Mouse (Mus musculus): ENCODE data around the gene Col2a1. TPM values are rescaled to one million over a fixed set of nuclear protein-coding genes. Genes with fewer than 3 reads are reported as not detected.
A peak's percentile ranks its signal among the peaks of the same experiment; 100 is the strongest.

Gene Col2a1
- polyA plus RNA-seq, 1 experiment from 2014 or later = 0.09 TPM

DNA sequence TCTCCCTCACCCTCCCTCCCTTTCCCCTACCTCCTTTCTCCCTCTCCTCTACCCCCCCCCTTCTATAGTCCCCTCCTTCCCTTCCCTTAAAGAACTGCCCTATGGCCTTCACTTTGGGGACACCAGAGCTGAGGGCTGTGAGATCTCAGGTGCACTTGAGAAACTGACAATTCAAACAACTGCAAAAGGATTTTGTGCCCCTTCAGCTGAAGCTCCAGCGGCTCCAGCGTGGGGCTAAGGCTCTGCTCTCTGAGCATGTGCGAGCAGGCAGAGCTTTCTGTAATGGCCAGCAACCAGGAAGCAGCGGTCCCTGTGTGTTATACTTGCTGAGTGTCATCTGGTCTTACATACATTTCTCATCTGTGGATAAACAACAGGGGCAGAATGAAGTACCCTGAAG is 48.8 kb downstream of the Col2a1 start:
- Histone ChIP-seq H3K9ac (ENCODE audit: low read depth, low read length) (no peak overlapping the region), H3K4me3 (ENCODE audit: low read depth, low read length) (no peak overlapping the region), H3K4me1 (ENCODE audit: control insufficient read depth, low read depth, low read length) (no peaks in the 10 kb centered on the region), H3K4me2 (ENCODE audit: low read depth, low read length) (no peak overlapping the region), H3K9me3 (replicated peaks; ENCODE audit: control insufficient read depth, low read length) (no peaks in the 10 kb centered on the region), H3K36me3 (ENCODE audit: control insufficient read depth, insufficient read depth) (no peaks in the 10 kb centered on the region), H3K27ac (ENCODE audit: low read length) (no peak overlapping the region), H3K27me3 (ENCODE audit: control insufficient read depth, insufficient read depth, low read depth, low read length) (no peaks in the 10 kb centered on the region)
- no peak for ATAC-seq (ENCODE audit: low read depth)
- 49% methylated on average over 4 of the region's 4 CpGs for WGBS (ENCODE audit: insufficient replicate concordance)

DNA sequence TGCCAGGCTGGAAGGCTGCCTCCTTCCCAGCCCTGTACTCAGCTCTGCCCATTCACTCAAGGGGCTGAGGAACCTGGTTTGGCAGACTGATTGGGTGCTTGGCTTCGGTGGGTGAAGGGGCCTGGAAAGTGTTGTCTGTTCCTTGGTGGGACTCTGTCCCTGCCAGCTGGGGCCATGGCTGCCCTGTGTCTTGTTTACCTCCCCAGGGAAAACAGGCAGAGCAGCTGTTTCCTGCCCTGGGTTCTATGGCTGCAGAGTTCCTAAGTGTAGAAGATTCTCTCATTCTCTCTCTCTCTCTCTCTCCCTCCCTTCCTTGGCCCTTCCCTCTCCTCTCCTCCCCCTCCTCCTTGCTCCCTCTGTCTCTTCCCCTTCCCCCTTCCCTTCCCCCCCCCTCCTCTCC is 49.2 kb downstream of the Col2a1 start:
- peak; percentile 35; the same call in 1 of the 2 replicates for ATAC-seq (ENCODE audit: low read depth)

DNA sequence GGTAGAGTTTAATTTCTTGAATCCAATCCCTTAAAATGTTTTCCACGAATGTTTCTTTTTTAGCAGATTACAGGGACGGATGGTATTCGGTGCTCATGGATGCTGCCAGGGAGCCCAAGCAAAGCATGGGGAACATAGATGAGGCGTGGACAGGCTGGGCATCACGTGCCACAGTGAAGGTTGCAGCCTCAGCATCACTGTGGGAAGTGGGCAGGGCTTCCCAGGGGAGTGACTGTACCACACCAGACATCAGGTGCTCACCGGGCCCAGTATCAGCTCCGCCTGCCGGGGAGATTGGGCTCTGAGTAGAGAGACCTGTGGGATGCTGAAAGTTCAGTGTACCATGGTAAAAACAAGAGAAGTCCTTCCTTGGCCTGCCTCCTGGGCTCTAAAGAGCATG is 49.8 kb downstream of the Col2a1 start:
- Histone ChIP-seq H3K27me3 (ENCODE audit: control insufficient read depth, insufficient read depth, low read depth, low read length) (no peaks in the 10 kb centered on the region), H3K9me3 (replicated peaks; ENCODE audit: control insufficient read depth, low read length) (no peaks in the 10 kb centered on the region), H3K9ac (ENCODE audit: low read depth, low read length) (no peak overlapping the region), H3K4me3 (ENCODE audit: low read depth, low read length) (no peak overlapping the region), H3K4me2 (ENCODE audit: low read depth, low read length) (no peak overlapping the region), H3K4me1 (ENCODE audit: control insufficient read depth, low read depth, low read length) (no peaks in the 10 kb centered on the region), H3K27ac (ENCODE audit: low read length) (no peak overlapping the region), H3K36me3 (ENCODE audit: control insufficient read depth, insufficient read depth) (no peaks in the 10 kb centered on the region)
- ATAC-seq (ENCODE audit: low read depth) = no peak
- WGBS (ENCODE audit: insufficient replicate concordance) = 58% methylated on average over 8 of the region's 8 CpGs

More for the DNA sequence above, 49.2 kb downstream of the Col2a1 start:
- H3K27me3 ChIP-seq (ENCODE audit: control insufficient read depth, insufficient read depth, low read depth, low read length) = no peaks in the 10 kb centered on the region
- 59% methylated on average over 1 of the region's 1 CpGs for WGBS (ENCODE audit: insufficient replicate concordance)
- H3K4me3 ChIP-seq (ENCODE audit: low read depth, low read length) = no peak overlapping the region
- no peak overlapping the region for H3K27ac ChIP-seq (ENCODE audit: low read length)
- H3K9me3 ChIP-seq (replicated peaks; ENCODE audit: control insufficient read depth, low read length) = no peaks in the 10 kb centered on the region
- H3K4me2 ChIP-seq (ENCODE audit: low read depth, low read length) = no peak overlapping the region
- H3K9ac ChIP-seq (ENCODE audit: low read depth, low read length) = no peak overlapping the region
- H3K36me3 ChIP-seq (ENCODE audit: control insufficient read depth, insufficient read depth) = no peaks in the 10 kb centered on the region
- H3K4me1 ChIP-seq (ENCODE audit: control insufficient read depth, low read depth, low read length) = no peaks in the 10 kb centered on the region

DNA sequence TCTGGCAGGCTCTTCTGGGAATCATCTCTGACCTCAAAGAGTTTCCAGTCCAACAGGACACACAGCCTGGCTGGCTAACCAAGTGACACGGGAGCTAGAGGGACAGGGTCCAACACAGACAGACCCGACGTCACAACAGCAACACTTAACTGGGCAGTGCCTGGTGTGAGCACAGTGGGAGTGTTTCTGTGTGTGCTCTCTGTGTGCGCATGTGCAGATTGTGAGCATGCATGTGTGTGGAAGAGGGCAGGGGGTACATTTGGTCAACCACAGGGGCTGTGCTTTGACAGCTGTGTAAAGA is 51.7 kb downstream of the Col2a1 start:
- Histone ChIP-seq H3K4me3 (ENCODE audit: low read depth, low read length) (no peak overlapping the region), H3K9me3 (replicated peaks; ENCODE audit: control insufficient read depth, low read length) (no peaks in the 10 kb centered on the region), H3K4me2 (ENCODE audit: low read depth, low read length) (no peak overlapping the region), H3K9ac (ENCODE audit: low read depth, low read length) (no peak overlapping the region), H3K36me3 (ENCODE audit: control insufficient read depth, insufficient read depth) (no peaks in the 10 kb centered on the region), H3K4me1 (ENCODE audit: control insufficient read depth, low read depth, low read length) (no peaks in the 10 kb centered on the region), H3K27ac (ENCODE audit: low read length) (no peak overlapping the region), H3K27me3 (ENCODE audit: control insufficient read depth, insufficient read depth, low read depth, low read length) (no peaks in the 10 kb centered on the region)
- ATAC-seq (ENCODE audit: low read depth) = no peak
- 52% methylated on average over 4 of the region's 4 CpGs for WGBS (ENCODE audit: insufficient replicate concordance)

DNA sequence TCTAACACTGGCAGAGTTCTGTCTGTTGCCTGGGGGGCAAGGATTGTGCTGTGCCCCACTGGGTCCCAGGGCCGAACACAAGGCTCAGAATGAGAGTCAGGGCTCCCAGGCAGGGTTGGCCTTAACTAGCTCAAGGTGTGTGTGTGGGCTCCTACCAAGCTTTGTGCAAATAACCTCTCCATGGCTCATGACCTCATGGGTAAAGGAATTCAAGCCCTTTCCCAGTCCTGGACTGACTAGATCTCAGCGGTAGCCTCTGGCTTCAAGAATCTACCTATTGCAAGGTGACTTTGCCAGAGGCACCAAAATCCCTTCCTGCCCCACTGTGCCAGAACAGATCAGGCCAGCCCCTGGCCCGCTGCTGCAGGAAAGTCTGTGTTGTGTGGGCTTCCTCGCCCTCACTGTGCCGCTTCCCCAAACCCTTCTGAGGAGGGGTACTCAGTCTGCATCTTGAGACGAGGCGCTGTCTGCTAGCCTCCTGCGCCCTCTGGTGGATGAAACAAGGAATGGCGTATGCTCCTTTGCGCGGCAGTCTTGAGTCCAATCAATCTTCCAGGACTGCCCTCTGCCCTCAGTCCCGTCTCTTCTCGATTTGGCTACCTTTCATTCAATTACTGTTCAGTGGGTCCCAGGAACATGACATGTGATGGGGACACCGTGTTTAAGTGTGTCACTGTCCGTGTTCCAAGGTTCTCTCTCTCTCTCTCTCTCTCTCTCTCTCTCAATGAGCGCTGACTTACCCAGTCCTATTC is 52.2 kb downstream of the Col2a1 start:
- Histone ChIP-seq H3K4me2 (ENCODE audit: low read depth, low read length) (no peak overlapping the region), H3K4me1 (ENCODE audit: control insufficient read depth, low read depth, low read length) (no peaks in the 10 kb centered on the region), H3K27me3 (ENCODE audit: control insufficient read depth, insufficient read depth, low read depth, low read length) (no peaks in the 10 kb centered on the region), H3K4me3 (ENCODE audit: low read depth, low read length) (no peak overlapping the region), H3K27ac (ENCODE audit: low read length) (no peak overlapping the region), H3K9ac (ENCODE audit: low read depth, low read length) (no peak overlapping the region), H3K36me3 (ENCODE audit: control insufficient read depth, insufficient read depth) (no peaks in the 10 kb centered on the region), H3K9me3 (replicated peaks; ENCODE audit: control insufficient read depth, low read length) (no peaks in the 10 kb centered on the region)
- ATAC-seq (ENCODE audit: low read depth) = no peak
- 16% methylated on average over 16 of the region's 16 CpGs for WGBS (ENCODE audit: insufficient replicate concordance)

DNA sequence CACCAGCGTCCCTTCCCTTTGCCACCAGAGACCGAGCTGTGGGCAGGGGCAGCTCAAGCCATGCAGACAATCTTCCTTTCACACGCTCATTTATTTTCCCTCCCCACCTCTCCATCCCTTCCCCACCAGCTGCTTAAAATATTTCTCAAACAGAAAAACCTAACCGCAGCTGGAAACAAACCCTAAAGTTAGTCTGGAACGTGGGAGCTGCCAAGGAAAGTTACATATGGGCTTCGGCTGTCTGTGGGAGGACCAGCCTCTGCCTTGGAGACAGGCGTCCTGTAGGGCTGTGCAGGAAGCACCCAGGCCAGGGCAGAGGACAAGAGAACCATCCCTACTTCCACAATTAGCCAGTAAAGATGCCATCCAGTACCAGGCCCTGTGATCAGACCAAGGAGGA is 54.3 kb downstream of the Col2a1 start:
- no peaks in the 10 kb centered on the region for H3K27me3 ChIP-seq (ENCODE audit: control insufficient read depth, insufficient read depth, low read depth, low read length)
- H3K9me3 ChIP-seq (replicated peaks; ENCODE audit: control insufficient read depth, low read length) = no peaks in the 10 kb centered on the region
- ATAC-seq (ENCODE audit: low read depth) = no peak
- no peak overlapping the region for H3K4me3 ChIP-seq (ENCODE audit: low read depth, low read length)
- WGBS (ENCODE audit: insufficient replicate concordance) = 42% methylated on average over 7 of the region's 7 CpGs
- no peaks in the 10 kb centered on the region for H3K36me3 ChIP-seq (ENCODE audit: control insufficient read depth, insufficient read depth)
- no peak overlapping the region for H3K4me2 ChIP-seq (ENCODE audit: low read depth, low read length)
- H3K9ac ChIP-seq (ENCODE audit: low read depth, low read length) = no peak overlapping the region
- H3K4me1 ChIP-seq (ENCODE audit: control insufficient read depth, low read depth, low read length) = no peaks in the 10 kb centered on the region
- no peak overlapping the region for H3K27ac ChIP-seq (ENCODE audit: low read length)

DNA sequence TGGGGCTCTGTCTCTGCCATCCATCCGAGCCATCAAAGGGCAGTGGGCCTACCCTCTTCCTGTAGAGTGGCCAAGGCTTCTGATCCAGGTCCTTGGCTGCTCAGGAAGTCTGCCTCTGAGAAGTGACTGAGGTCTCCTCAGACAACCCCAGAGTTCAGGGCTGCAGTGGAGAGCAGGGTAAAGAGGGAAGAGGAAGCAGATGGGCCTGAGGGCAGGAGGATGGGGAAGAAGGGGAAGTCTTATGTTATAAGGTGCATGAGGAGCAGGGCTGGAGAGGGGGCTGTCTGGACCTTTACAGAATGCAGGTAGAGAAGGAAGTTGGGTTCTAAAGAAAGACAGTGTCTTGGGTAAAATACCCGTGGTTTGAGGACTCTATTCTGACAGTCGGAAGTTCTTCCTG is 54.8 kb downstream of the Col2a1 start:
- Histone ChIP-seq H3K4me2 (ENCODE audit: low read depth, low read length) (no peak overlapping the region), H3K4me3 (ENCODE audit: low read depth, low read length) (no peak overlapping the region), H3K27ac (ENCODE audit: low read length) (no peak overlapping the region), H3K4me1 (ENCODE audit: control insufficient read depth, low read depth, low read length) (no peaks in the 10 kb centered on the region), H3K36me3 (ENCODE audit: control insufficient read depth, insufficient read depth) (no peaks in the 10 kb centered on the region), H3K9ac (ENCODE audit: low read depth, low read length) (no peak overlapping the region), H3K27me3 (ENCODE audit: control insufficient read depth, insufficient read depth, low read depth, low read length) (no peaks in the 10 kb centered on the region), H3K9me3 (replicated peaks; ENCODE audit: control insufficient read depth, low read length) (no peaks in the 10 kb centered on the region)
- no peak for ATAC-seq (ENCODE audit: low read depth)
- 30% methylated on average over 3 of the region's 3 CpGs for WGBS (ENCODE audit: insufficient replicate concordance)

DNA sequence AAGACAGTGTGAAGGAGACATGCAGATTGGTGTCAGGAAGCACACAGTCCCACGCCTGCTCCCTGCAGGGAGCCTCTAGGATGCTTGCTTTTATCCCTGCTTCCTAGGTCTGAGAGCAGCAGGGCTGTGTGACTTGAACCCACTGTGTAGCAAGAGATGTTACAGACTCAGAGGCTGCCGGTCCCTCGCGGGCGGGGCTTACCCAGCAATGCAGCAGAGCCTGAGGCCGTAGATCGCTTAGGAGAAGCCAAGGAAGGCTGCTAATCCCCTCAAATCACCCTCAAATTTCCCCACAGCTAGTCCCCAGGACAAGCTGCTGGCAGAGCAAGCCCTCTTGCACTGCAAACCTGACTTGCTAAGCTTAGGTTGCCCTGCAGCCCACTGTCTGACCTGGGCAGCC is 55.8 kb downstream of the Col2a1 start:
- ATAC-seq (ENCODE audit: low read depth) = no peak
- H3K9me3 ChIP-seq (replicated peaks; ENCODE audit: control insufficient read depth, low read length) = no peaks in the 10 kb centered on the region
- H3K9ac ChIP-seq (ENCODE audit: low read depth, low read length) = no peak overlapping the region
- no peak overlapping the region for H3K4me2 ChIP-seq (ENCODE audit: low read depth, low read length)
- H3K36me3 ChIP-seq (ENCODE audit: control insufficient read depth, insufficient read depth) = no peaks in the 10 kb centered on the region
- H3K27me3 ChIP-seq (ENCODE audit: control insufficient read depth, insufficient read depth, low read depth, low read length) = no peaks in the 10 kb centered on the region
- H3K4me3 ChIP-seq (ENCODE audit: low read depth, low read length) = no peak overlapping the region
- no peak overlapping the region for H3K27ac ChIP-seq (ENCODE audit: low read length)
- H3K4me1 ChIP-seq (ENCODE audit: control insufficient read depth, low read depth, low read length) = no peaks in the 10 kb centered on the region
- 46% methylated on average over 7 of the region's 7 CpGs for WGBS (ENCODE audit: insufficient replicate concordance)

DNA sequence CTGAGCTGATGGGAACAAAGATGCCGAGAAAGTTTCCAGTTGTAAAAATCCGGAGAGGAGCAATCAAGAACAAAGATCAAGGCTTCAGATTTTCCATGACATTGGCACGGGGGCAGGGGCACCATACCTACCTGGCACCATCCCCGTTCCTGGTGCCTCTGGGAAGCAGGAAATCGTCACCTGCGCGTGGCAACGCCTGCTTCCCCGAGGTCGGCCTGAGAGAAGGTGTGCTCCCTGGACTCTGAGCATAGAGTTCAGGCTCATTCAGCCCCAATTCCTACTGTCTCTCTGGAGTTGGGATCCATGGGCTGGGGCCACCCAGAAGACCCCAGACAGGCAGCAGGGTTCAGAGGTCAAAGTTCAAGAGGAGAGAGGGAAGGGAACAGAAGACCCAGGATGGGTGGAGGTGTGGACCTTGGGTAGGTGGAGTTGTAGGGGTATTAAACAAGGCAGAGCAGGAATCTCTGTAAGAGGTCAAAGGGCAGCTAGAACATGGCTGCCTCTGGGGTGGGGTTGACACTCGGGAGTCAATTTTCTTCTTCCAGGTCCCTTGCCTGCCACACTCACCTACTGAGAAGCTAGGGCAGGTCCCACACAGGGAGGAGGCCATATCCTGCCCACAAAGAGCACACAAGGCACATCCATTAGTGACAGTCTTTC is 58.7 kb downstream of the Col2a1 start:
- Histone ChIP-seq H3K4me2 (ENCODE audit: low read depth, low read length) (no peak overlapping the region), H3K4me3 (ENCODE audit: low read depth, low read length) (no peak overlapping the region), H3K36me3 (ENCODE audit: control insufficient read depth, insufficient read depth) (no peaks in the 10 kb centered on the region), H3K9ac (ENCODE audit: low read depth, low read length) (no peak overlapping the region), H3K9me3 (replicated peaks; ENCODE audit: control insufficient read depth, low read length) (no peaks in the 10 kb centered on the region), H3K4me1 (ENCODE audit: control insufficient read depth, low read depth, low read length) (no peaks in the 10 kb centered on the region), H3K27ac (ENCODE audit: low read length) (no peak overlapping the region), H3K27me3 (ENCODE audit: control insufficient read depth, insufficient read depth, low read depth, low read length) (no peaks in the 10 kb centered on the region)
- no peak for ATAC-seq (ENCODE audit: low read depth)
- WGBS (ENCODE audit: insufficient replicate concordance) = 49% methylated on average over 11 of the region's 11 CpGs
